Mouse (Mus musculus): ENCODE measurements at regions not wholly inside any gene's neighbourhood (a gene's known extent, or its start where the extent isn't known, plus 50 kb on each side); places are given as distances from the start of the nearest gene placed in this dataset.

- ATAC-seq (ENCODE audit: low read depth), result no peak
- WGBS, result 70% methylated on average over 2 of the region's 2 CpGs
- H3K9ac ChIP-seq, result no peak overlapping the region
These were observed 228.9 kb upstream of the 1700056E22Rik start for GRCm38 (mm10) chr1:184262975-184263374.

GRCm38 (mm10) chr1:184261385-184261727 is 227.3 kb upstream of the 1700056E22Rik start:
- Histone ChIP-seq H3K4me1 (replicated peaks) (peaks cover 4% of the 10 kb centered on the region), H3K9ac (no peak overlapping the region), H3K36me3 (no peaks in the 10 kb centered on the region), H3K4me3 (no peak overlapping the region), H3K27ac (replicated peaks) (no peak overlapping the region; the same call in 1 of the 2 replicates), H3K4me2 (no peak overlapping the region), H3K9me3 (no peaks in the 10 kb centered on the region), H3K27me3 (peaks cover 2% of the 10 kb centered on the region; the same call in 1 of the 2 replicates)
- WGBS, result 76% methylated on average over 6 of the region's 6 CpGs
- no peak for ATAC-seq (ENCODE audit: low read depth)

More at GRCm38 (mm10) chr1:184262975-184263374, 228.9 kb upstream of the 1700056E22Rik start:
- Histone ChIP-seq H3K9me3 (no peaks in the 10 kb centered on the region), H3K27ac (replicated peaks) (no peak overlapping the region), H3K4me1 (replicated peaks) (peaks cover 4% of the 10 kb centered on the region), H3K27me3 (peaks cover 9% of the 10 kb centered on the region), H3K4me3 (no peak overlapping the region), H3K4me2 (no peak overlapping the region), H3K36me3 (no peaks in the 10 kb centered on the region)

GRCm38 (mm10) chr1:184260722-184261384 is 226.8 kb upstream of the 1700056E22Rik start:
- H3K27ac ChIP-seq (replicated peaks), result no peak overlapping the region; the same call in 1 of the 2 replicates
- H3K4me1 ChIP-seq (replicated peaks), result peaks cover 4% of the 10 kb centered on the region
- no peaks in the 10 kb centered on the region for H3K9me3 ChIP-seq
- WGBS, result 83% methylated on average over 6 of the region's 6 CpGs
- H3K9ac ChIP-seq, result no peak overlapping the region
- H3K4me2 ChIP-seq, result no peak overlapping the region
- no peak overlapping the region for H3K4me3 ChIP-seq
- no peaks in the 10 kb centered on the region for H3K36me3 ChIP-seq
- no peak for ATAC-seq (ENCODE audit: low read depth)
- H3K27me3 ChIP-seq, result no peaks in the 10 kb centered on the region

DNA sequence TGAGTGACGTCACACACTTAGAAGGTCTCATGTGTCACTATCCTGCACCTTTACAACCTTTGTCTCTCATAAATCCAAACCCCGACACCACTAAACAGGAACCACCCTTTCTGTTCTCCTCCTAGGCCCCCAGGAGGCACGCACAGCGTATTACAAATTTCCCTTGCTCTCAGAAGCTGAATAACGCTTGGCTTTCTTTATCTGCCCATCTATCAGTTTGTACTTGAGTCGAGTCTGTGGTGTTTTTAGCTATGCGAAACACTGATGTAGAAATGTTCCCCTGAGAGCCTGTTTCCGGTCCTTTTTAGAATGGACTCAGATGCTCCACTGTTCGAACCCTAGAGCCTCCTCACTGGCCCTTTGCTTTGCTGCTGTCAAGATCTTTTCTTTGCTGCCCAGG is 225.8 kb upstream of the 1700056E22Rik start:
- Histone ChIP-seq H3K4me1 (replicated peaks) (peaks cover 4% of the 10 kb centered on the region), H3K9me3 (no peaks in the 10 kb centered on the region), H3K9ac (no peak overlapping the region), H3K4me2 (no peak overlapping the region), H3K4me3 (no peak overlapping the region), H3K27ac (replicated peaks) (no peak overlapping the region), H3K36me3 (no peaks in the 10 kb centered on the region), H3K27me3 (no peaks in the 10 kb centered on the region)
- no peak for ATAC-seq (ENCODE audit: low read depth)
- 87% methylated on average over 9 of the region's 9 CpGs for WGBS

- no peak overlapping the region for H3K4me3 ChIP-seq
- H3K9ac ChIP-seq, result no peak overlapping the region
- no peak overlapping the region for H3K27ac ChIP-seq (replicated peaks)
- H3K9me3 ChIP-seq, result no peaks in the 10 kb centered on the region
- ATAC-seq (ENCODE audit: low read depth), result no peak
- peaks cover 4% of the 10 kb centered on the region for H3K4me1 ChIP-seq (replicated peaks)
- no peak overlapping the region for H3K4me2 ChIP-seq
- H3K36me3 ChIP-seq, result no peaks in the 10 kb centered on the region
- H3K27me3 ChIP-seq, result no peaks in the 10 kb centered on the region
- 90% methylated on average over 6 of the region's 6 CpGs for WGBS
These were observed 223.3 kb upstream of the 1700056E22Rik start for GRCm38 (mm10) chr1:184257356-184257755.

- H3K27me3 ChIP-seq, result no peaks in the 10 kb centered on the region
- no peaks in the 10 kb centered on the region for H3K9me3 ChIP-seq
- no peak overlapping the region for H3K4me2 ChIP-seq
- WGBS, result 82% methylated on average over 4 of the region's 4 CpGs
- H3K27ac ChIP-seq (replicated peaks), result no peak overlapping the region
- H3K4me3 ChIP-seq, result no peak overlapping the region
- no peak for ATAC-seq (ENCODE audit: low read depth)
- H3K4me1 ChIP-seq (replicated peaks), result no peaks in the 10 kb centered on the region
- no peaks in the 10 kb centered on the region for H3K36me3 ChIP-seq
- H3K9ac ChIP-seq, result no peak overlapping the region
These were observed 220.8 kb upstream of the 1700056E22Rik start for GRCm38 (mm10) chr1:184254951-184255350.

- no peak overlapping the region for H3K9ac ChIP-seq
- 64% methylated on average over 23 of the region's 23 CpGs for whole genome bisulfite sequencing
- H3K4me1 ChIP-seq (replicated peaks), result peaks cover 11% of the 10 kb centered on the region; the same call in 1 of the 2 replicates
- H3K27me3 ChIP-seq, result no peaks in the 10 kb centered on the region
- H3K36me3 ChIP-seq, result no peaks in the 10 kb centered on the region
- no peaks in the 10 kb centered on the region for H3K9me3 ChIP-seq
- no peak overlapping the region for H3K4me3 ChIP-seq
- no peak overlapping the region for H3K27ac ChIP-seq (replicated peaks)
- ATAC-seq (ENCODE audit: low read depth), result no peak
- no peak overlapping the region for H3K4me2 ChIP-seq
These were observed 210.8 kb upstream of the 1700056E22Rik start for GRCm38 (mm10) chr1:184244730-184245488.

DNA sequence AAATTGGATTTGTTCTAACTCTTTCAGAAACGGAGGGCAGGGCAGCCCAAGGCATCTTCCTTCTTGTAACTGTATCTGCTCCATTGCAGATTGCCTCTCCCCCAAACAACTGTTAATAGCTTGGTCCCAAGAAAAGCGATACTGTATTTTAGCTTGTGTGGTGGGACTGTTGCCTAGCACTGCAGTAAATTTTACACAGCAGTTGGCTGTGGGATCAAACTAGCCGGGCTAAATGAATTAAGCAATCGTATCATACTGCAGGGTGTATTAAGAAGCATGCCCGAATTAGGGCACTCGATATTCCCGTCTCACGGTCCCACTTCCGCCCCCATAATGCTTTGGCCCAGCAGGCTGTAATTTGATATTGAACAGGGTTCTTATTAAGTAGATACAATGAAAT is 210.2 kb upstream of the 1700056E22Rik start:
- Histone ChIP-seq H3K27ac (replicated peaks) (no peak overlapping the region), H3K4me2 (no peak overlapping the region), H3K9me3 (no peaks in the 10 kb centered on the region), H3K9ac (no peak overlapping the region), H3K36me3 (no peaks in the 10 kb centered on the region), H3K4me3 (no peak overlapping the region), H3K27me3 (no peaks in the 10 kb centered on the region), H3K4me1 (replicated peaks) (peaks cover 11% of the 10 kb centered on the region; the same call in 1 of the 2 replicates)
- ATAC-seq (ENCODE audit: low read depth), result no peak
- 71% methylated on average over 9 of the region's 9 CpGs for WGBS

DNA sequence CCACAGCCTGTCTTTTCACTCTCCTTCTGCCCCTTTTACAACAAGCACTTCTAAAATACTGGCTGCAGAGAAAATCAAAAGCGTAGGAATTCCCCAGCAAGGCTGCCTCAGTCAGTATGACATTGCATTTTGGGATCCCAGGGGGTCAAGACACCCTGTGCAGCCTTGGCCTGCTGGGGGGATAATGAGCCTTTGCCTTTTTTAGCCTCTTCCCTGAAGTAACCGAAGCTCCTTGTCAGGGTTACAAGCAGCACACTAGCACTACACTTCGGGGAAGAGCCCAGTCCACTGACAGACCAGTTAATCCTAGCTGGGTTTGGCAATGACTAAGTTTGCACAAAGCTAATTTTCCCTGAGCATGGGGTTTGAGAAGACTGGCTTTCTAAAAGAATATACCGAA is 207.7 kb upstream of the 1700056E22Rik start:
- Histone ChIP-seq H3K4me1 (replicated peaks) (peaks cover 11% of the 10 kb centered on the region; the same call in 1 of the 2 replicates), H3K27me3 (no peaks in the 10 kb centered on the region), H3K4me2 (no peak overlapping the region), H3K4me3 (no peak overlapping the region), H3K27ac (replicated peaks) (no peak overlapping the region), H3K9me3 (no peaks in the 10 kb centered on the region), H3K9ac (no peak overlapping the region), H3K36me3 (no peaks in the 10 kb centered on the region)
- ATAC-seq (ENCODE audit: low read depth), result no peak
- 72% methylated on average over 4 of the region's 4 CpGs for WGBS

- ATAC-seq (ENCODE audit: low read depth), result peak; percentile 72; the same call in 1 of the 2 replicates
- peak overlapping the region; percentile 45 for H3K4me2 ChIP-seq
- H3K27me3 ChIP-seq, result no peaks in the 10 kb centered on the region
- H3K9me3 ChIP-seq, result no peaks in the 10 kb centered on the region
- 20% methylated on average over 25 of the region's 25 CpGs for WGBS
- H3K36me3 ChIP-seq, result no peaks in the 10 kb centered on the region
- H3K9ac ChIP-seq, result no peak overlapping the region
- H3K4me1 ChIP-seq (replicated peaks), result peaks cover 20% of the 10 kb centered on the region
- H3K27ac ChIP-seq (replicated peaks), result peak overlapping the region; percentile 25; the same call in 1 of the 2 replicates
- H3K4me3 ChIP-seq, result peak overlapping the region; percentile 13
These were observed 201.3 kb upstream of the 1700056E22Rik start for GRCm38 (mm10) chr1:184235131-184235983.

- Histone ChIP-seq H3K27me3 (no peaks in the 10 kb centered on the region), H3K4me2 (no peak overlapping the region), H3K36me3 (no peaks in the 10 kb centered on the region), H3K9ac (no peak overlapping the region), H3K27ac (replicated peaks) (0 out of 2 replicates have a peak overlapping the region, but pooled peaks have one; percentile 24), H3K4me1 (replicated peaks) (peaks cover 20% of the 10 kb centered on the region), H3K9me3 (no peaks in the 10 kb centered on the region), H3K4me3 (no peak overlapping the region)
- 43% methylated on average over 8 of the region's 8 CpGs for WGBS
- ATAC-seq (ENCODE audit: low read depth), result peak; percentile 64
These were observed 200.4 kb upstream of the 1700056E22Rik start for GRCm38 (mm10) chr1:184234320-184234988.

Data from neural tube, embryonic 13.5 days (tissue).